Mouse (Mus musculus) mouse embryonic stem cell (cell line): ENCODE data around the gene Zfp534.
"Not testable (repeated sequence)": the region's sequence is repeated elsewhere in the genome, so short reads cannot be mapped to it uniquely, and the experiment has no call there.

ENCODE experiments used
- in situ Hi-C, 2 experiments: fragments of 300-500 bp; cut with MboI; formaldehyde crosslinking; loops; 1 replicate in 1 of 2; 3 replicates in 1 of 2; pipeline ENCODE4 v1.14.3; 2019 to 2020; ENCODE audit warnings: low sequenced_read_pairs in 2 of 2, low pct_unique_long_range_greater_than_20kb in 1 of 2, mixed read lengths in 1 of 2; ENCODE audit not compliant: unreplicated experiment in 1 of 2

Gene Zfp534

DNA sequence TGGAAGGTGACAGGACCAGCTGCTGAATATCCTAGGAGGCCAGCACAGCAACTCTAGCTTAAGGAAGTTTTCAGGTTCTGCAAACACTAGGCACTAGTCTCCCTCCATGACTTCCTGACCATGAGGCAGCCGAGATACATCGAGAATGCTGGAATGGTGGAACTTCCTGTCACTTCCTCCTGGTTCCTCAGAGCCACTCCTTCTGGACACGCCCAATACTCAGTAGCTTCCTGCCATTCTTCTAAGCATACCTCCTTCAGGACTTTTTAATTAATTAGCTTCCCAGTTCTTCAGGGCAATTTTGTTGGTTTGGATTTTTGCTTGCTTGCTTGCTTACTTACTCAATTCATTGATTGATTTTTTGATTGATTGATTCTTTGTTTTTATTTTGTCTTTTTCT, at the start of gene Zfp534:
Gene Zfp534 (minus strand): TSS at position 101 of the 400 bp plus-strand sequence.
- in situ Hi-C loops, result not testable (repeated sequence)

DNA sequence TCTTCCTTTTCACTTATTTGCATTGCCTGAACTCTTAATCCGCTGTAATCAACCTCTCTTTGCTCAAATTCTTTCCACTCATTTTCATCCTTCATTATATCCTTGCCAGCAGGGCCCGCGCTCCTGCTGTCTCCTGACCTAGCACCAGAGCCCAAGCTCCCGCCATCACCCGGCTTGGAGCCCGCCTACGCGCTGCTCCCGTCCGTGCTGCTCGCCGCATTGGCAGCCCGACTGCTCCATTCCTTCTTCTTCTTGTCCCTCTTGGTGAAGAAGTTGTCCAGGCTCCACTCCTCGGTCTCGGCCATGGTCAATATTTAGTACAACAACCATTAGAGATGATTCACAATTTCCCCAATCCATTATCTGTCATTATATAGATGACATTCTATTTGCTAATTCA, 43.9 kb upstream of the Zfp534 start:
- in situ Hi-C loops, result not testable (repeated sequence)

DNA sequence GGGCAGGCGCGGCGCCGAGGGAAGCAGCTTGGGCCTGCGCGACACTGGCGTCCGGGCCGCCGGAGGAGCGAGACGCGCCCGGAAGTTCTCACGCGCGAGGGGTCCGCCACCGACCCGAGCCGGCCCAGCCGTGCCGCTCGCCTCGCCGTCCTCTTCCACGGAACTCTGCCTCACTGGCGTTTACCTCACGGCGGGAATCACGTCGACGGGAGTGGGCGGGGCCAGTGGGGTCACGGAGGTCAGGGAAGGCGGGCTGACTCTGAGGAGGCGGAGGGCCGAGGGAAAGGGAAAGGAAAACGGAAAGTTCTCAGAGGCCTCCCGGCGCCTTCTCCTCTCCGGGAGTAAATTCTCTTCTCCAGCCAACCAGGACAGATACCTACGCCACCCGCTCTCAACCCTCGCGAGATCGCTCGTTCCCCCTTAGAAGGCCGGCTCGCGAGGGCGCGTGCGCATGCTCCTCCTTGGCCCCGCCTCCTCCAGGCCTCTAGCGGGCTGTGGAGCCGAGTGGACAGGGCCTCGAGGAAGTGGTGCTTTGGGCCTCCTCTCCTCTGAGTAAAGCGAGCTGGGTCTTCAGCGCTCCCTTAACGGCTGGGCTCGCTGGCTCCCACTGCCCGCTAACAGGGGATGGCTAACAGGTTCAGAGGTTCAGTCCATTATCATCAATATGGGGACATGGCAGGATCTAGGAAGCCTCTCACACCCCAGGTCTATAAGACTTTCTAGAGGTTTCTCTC, 36.5 kb upstream of the Zfp534 start:
- in situ Hi-C loops, result not testable (repeated sequence)

DNA sequence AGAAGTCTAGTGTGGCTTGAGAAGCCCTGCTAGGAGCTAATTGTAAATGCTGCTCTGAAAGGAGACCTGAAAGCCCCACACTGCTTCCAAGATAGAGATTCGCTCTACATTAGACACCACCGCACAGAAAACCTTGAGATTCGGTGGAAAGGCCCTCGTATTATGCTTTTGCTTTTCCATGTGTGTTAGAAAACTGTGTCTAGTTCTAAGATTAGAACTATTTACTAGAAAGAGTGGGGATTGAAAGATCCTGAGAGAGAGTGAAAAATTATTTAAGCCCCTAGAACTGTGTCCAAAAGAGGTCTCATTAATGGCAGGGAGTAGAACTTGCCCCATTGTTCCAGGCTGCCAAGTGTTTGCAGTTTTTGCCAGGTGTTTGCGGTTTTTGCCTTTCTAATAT, 47.1 kb downstream of the Zfp534 start:
- in situ Hi-C loops, result not testable (repeated sequence)

DNA sequence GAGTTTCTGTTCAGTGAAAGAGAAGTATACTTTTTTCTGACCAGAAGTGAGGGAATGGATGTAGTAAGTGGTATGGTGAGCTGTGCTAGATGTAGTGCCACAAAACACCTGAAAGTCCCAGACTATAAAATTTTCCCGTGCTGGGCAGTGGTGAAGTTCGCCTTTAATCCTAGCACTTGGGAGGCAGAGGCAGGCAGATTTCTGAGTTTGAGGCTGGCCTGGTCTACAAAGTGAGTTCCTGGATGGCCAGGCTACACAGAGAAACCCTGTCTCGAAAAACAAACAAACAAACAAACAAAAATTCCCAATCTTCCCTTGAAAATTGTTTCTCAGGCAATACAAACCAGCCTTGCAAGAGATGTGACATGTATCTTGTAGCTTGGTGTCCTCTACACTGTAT, 54.9 kb downstream of the Zfp534 start:
- in situ Hi-C loops, result not testable (repeated sequence)

DNA sequence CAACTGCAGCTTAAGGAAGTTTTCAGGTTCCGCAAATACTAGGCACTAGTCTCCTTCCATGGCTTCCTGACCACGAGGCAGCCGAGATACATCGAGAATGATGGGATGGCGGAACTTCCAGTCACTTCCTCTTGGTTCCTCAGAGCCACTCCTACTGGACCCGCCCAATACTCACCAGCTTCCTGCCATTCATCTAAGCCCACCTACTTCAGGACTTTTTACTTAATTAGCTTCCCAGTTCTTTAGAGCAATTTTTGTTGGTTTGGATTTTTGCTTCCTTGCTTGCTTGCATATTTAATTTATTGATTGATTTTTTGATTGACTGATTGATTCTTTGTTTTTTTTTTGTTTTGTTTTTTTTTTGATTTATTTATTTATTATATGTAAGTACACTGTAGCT, 59.9 kb downstream of the Zfp534 start, which contains the start of gene Zfp979:
Gene Zfp979 (minus strand): TSS at position 101 of the 400 bp plus-strand sequence.
- in situ Hi-C loops, result not testable (repeated sequence)

DNA sequence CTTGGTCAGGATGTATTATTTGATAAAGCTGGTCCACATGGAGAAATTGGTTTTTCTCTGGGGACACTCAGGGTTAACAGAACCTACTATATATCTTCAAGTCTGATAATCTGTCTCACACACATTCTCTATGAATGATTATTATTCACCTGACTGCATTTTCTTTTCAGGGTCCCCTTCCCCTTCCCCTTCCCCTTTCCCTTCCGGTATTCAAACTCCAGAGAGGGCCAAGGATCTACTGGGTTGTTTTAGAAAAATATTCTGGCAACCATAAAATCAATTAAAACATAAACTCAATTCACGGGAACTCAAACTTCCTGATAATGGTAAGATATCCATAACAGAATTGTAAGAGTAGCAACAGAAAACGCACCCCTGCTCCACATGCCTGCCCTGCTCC, 60.4 kb downstream of the Zfp534 start:
- in situ Hi-C loops, result not testable (repeated sequence)

DNA sequence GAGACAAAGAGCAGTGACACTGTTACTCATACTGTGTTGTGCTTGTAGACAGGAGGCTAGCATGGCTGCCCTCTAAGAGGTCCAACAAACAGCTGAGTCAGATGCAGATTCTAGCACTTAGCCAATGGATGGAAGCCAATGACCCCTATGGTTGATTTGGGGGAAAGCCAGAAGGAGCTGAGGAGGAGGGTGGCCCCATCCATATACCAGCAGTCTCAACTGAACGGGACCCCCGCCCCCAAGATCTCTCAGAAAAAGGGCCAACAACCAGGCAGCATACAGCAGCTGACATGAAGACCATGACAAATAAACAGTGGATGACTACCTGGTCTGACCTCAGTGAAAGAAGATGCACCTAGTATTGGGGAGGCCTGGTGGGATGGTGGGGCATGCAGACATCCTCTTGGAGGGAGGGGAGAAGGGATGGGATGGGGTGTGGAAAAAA, 68.5 kb downstream of the Zfp534 start:
- in situ Hi-C loops, result not testable (repeated sequence)
